Mouse (Mus musculus) spleen, adult 2 months (tissue): ENCODE measurements around the gene Kcnk3.

ENCODE experiments used
- CTCF ChIP-seq: fragments of 200-500 bp; IDR thresholded peaks from 2 replicates; pipeline ENCODE4 v1.5.1; 2011; ENCODE audit warnings: mild to moderate bottlenecking, inconsistent platforms; ENCODE audit not compliant: insufficient read depth, insufficient read length, insufficient replicate concordance; ENCODE audit errors: extremely low read depth
- POLR2A ChIP-seq: fragments of 200-500 bp; IDR thresholded peaks from 2 replicates; pipeline ENCODE4 v1.6.1; 2011; ENCODE audit warnings: low read depth, low read length, inconsistent platforms

DNA sequence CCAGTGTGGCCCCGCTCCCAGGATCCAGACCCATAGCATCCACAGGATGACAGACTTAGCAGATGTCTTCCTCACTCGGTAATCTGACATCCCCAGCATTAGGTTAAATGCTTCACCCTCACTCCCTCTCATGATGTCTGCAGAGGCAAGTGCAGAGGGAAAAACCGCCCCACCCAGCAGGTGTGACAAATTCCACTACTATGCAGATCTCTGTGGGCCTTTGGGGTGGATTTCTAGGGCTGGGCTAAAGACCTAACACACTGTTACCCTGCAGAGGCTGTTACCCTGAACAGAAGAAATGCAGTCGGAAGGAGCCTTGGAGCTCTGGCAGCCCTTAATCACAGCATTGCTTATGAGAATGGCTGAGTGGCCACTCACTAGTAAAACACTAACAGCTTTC, 71.1 kb downstream of the Kcnk3 start:
- TF ChIP-seq CTCF (no peak), POLR2A (no peak)
